Mouse (Mus musculus) kidney, postnatal 14 days (tissue): Measurements from ENCODE around the gene Coro1c.

ENCODE experiments used
- DNase-seq: peaks from one replicate; pipeline ENCODE4 v3.0.0; 2022; ENCODE audit warnings: mixed read lengths

Coro1c gene

DNA sequence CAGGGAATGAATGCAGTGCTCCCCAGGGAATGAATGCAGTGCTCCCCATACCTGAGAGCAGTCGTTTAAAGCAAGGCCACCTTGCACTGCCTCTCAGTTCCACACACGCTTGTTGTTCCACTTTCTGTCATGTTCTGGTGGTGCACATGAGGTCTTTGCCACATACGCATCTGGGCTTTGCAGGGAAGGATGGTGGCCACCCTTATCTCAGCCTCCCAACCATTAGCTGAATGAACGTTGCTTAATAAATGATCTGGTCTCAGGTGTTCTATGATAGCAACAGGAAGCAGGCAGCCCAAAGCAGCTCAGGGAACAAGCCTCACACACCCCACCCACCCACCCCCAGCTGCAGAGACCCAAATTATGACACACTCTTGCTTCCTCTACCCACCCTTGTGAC, 16.1 kb upstream of the Coro1c start:
- DNase-seq = no peak

DNA sequence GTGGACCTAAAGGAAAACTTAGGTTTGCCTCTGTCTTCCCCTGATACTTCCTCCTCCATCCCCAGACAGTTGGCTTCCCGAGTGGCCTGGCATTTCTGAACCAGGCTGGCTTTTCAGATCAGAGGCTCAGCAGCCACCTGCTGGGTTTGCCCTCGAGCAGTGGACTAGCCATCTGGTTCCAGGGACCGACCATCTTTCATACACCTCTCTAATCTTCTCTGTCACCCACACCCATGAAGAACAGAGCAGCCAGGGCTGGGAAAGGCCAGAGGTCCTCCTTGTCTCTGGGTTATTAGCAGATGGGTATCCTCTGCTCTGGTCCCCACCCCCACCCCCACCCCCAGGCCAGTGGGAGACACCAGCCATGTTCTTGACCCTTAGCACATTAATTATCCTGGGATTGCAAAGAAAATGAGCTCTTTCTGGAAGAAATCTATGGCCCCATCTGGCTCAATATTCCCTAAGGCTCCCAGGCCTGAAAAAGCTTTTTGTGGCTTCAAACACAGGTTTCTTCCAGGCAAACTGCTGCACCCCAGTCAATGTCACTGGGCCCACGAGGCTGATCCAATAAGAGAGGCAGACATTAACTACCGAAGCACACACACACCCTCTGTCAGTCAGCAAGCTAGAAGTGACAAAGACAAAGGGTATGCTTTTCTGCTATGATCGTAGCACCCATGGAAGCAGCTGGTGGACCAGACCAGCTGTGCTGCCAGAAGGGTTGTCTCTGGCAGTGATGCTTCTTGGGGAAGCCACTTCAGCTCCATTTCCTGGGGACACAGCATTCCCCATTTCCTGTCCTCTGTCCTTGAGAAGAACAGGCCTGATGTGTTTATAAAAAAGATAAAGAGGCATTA, 13.0 kb upstream of the Coro1c start:
- DNase-seq = no peak

DNA sequence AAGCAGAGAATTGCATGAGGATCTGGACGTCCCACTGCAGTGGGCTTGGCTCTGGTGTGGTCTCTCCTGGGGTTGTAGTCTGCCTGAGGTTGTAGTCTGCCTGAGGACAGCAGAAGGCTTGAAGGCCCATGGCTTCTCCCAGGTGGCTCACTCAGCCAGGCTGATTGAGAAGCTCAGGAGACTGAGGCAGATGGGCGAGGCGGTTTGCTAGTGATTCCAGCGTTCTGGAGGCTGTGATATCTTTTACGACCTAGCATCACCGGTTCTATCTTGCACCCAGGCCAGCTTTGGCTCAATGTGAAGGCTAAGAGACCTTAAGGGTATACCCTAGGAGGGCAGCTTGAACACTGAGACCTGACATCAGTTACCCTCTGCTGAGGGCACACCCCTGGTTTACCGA, 10.5 kb upstream of the Coro1c start:
- no peak for DNase-seq

DNA sequence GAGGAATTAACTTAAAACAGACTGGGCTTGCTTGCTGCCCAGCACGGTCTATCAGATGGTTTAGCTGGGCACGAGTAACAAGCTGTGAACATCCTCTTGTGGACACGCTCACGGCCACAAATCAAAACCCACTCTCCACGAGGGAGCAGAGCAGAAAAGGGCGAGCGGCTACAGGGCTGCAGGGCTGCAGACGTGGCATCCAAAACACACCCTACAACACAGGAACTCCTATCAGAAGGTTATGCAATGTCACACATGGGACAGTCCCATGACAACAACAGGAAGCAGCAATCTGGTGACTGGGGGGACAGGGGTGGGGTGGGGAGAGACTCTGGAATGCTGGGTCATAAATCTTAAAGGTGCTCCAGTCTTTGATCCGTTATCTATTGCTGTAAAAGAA, 10.1 kb upstream of the Coro1c start:
- peak; percentile 64 for DNase-seq

DNA sequence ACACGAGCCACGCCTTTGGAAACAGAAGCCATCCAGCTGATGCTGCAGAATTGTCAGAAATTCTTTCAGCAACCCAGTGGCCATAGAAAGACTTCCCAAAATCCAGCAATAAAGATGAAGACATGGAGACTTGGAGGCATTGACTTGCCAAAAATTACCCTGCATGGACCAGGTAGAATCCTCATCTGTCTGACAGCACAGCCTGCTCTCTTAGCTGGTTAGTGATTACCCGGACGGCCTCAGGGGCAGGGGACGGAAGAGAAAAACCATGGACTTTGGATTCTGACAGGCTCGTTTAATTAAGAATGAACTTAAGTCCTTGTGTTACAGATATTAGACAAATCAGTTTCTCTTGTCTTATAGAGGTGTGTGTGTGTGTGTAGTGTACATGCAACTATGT, 2.1 kb upstream of the Coro1c start:
- peak; percentile 62 for DNase-seq

DNA sequence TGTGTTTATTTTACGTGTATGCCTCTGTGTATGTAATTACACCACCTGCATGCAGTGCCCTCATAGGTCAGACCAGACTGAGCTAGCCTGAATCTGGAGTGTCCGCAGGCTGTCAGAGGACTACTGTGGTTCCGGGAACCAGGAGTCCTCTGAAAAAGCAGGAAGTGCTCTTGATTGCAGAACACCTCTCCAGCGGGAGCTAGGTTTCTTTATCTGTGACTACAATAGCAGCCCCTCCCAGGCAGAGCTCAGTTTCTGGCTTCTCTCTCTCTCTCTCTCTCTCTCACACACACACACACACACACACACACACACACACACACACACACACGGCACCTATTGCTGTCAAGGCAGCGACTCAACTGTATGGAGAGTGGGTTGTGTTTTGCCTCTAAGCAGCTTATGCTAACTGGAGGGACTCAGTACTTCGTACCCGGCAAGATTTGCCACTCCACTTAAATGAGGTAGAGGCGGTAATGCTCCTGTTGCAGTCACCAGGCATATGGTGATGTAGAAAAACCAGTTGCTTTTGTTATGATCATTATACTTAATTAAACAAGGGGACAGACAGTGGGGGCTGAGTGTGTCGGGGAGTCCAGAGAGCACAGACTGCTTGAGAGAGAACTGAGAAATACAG, 1.6 kb upstream of the Coro1c start:
- no peak for DNase-seq

DNA sequence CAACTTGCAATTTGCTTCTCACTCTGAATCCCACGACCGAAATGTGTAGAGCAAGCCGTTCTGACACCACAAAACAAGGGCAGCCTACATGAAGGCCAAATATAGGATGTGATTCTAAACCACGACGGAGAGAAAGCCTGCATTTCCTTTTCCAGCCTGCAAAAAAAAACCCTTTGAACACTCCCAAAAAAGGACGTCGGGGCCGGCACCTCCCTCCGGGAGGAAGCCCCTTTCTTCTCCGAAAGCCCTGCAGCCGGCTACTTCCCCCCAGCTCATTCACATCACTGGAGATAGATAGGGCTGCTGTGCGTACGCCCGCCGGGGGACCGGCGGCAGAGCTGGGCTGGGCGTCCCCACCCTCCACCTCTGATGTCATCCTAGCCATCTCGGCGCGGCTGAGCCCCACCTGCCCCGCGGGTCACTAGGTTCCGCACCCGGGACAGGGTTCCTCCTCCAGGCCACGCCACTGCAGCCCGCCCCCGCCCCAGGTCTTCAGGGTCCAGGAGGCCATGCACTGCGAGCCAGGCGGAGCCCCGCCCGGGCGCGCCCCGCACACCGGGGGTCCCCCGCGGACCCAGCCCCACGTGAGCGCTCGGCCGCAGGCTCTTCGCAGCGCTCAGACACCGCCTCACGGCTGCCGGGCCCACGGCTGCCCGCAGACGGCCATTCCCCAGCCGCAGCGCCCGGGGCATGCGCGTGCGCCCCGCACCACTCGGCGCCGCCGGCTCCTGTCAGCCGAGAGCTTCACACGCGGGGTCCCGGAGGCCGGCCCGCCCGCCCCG, 581 bp downstream of the Coro1c start:
- peak; percentile 79 for DNase-seq

DNA sequence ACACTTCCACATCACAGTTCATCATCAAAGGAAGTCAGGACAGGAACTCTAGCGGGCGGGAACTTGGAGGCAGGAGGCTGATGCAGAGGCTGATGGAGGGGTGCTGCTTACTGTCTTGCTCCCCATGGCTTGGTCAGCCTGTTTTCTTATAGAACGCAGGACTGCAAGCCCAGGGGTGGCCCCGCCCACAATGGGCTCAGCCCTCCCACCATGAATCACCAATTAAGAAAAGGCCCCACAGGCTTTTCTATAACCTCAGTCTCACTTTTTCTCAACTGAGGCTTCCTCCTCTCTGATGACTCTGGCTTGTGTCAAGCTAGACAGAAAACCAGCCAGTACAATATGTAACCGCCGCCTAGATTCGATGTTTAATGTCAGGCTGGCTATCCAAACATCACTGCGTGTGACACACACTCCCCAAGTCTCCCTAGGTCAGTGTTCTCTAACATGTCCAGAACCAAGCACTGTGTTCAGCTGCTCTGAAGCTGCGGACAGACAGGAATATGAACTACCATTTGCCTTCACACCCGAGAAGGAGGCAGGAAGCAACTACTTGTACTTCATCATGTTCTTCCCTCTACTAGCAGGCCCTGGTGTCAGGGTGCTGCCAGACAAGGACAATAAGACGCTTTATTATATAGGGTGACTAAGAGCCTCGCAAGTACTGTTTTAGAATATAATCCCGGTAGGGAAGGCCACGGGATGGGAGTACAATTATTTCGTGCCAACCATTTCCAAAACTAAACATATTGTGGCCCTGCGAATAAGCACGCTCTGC, 1.4 kb downstream of the Coro1c start:
- peak; percentile 68 for DNase-seq

DNA sequence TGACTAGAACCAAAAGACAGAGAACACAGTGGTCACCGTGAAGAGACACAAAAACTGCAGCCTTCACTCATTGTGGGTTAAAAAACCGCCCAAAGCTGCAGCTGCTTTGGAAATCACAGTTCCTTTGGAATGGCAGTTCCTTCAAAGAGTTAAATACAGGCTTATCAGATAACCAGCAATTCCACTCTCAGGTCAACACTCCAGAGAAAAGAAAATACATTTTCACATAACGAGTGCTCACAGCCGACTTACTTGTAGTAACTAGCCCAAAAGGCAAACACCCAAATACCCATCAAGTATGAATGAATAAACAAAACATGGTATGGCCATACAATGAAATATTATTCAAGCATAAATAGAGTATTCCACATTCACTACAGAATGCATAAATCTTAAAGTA, 3.6 kb downstream of the Coro1c start:
- DNase-seq = no peak

DNA sequence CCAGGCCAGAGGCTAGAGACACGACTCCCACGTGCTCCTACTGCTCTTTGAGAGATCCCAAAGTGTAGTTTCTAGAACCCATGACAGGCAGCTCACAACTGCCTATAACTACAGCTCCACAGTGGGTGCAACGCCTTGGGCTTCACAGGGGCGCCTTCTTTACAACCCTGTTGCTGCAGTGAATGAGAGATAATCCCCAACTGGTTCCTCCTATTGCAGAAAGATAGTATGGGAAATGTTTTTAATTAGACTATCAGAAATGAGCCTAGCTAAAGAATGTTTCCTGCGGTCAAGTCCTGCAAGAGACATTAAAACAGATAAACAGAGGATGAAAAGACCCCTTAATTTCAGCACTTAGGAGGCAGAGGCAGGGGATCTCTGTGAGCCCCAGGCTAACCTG, 5.6 kb downstream of the Coro1c start:
- no peak for DNase-seq

DNA sequence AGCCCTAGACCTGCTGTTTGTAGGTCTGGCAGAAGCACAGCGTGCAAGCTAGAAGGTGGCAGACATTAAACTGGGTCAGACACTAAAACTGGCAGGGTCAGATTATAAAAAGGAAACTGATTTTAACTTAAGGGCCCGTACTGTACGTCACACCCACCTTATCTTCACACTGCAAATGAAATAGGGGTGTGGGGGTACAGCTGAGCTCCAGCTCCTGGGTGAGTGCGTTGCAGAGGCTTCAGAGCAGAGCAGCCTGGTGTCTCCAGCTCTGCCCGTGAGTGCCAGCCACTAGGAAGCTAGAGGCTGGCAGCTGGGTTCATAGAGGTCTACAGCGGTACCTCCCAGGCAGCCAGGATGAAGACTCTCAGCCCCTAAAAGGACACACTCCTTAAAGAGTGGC, 6.5 kb downstream of the Coro1c start:
- DNase-seq = no peak

DNA sequence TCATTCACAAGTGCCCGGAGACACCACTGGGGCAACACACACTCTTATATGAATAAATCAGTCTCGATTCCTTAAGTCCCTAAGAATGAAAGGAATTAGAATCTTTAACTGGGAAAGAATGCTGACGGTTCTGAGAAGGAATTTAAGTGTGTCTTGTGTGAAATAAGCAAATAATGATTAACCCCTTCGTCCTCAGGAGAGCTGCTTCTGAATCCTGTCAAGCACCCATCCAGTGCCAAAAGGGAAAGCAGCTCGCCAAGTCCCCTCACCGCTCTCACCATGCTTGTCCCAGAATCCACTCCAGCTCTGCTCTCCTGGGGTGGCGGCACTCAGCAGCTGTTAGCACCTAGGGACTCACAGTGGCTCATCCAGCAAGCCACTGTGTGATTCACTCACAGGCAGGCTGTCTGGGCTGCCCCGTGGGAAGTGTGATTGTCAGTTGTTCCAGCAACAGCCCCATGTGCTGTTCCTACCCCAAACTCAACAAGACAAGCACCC, 7.4 kb downstream of the Coro1c start:
- DNase-seq = peak; percentile 48

DNA sequence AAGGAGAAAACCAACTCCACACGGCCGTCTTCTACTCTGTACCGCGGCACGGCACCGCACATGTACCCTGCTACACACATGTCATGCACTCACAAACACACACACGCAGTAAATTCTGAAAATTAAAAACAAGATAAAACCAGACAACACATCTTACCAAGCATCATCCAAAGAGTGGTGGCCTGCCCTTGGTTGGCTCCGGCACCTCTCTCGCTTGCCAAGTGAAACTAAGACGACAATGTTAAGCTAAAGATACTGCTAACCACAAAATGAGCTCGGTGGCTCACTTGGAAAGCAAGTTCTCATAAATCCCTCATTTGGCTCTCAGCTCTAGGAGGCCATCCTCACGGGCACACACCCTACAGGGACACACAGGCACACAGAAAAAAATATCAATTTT, 9.0 kb downstream of the Coro1c start:
- no peak for DNase-seq

DNA sequence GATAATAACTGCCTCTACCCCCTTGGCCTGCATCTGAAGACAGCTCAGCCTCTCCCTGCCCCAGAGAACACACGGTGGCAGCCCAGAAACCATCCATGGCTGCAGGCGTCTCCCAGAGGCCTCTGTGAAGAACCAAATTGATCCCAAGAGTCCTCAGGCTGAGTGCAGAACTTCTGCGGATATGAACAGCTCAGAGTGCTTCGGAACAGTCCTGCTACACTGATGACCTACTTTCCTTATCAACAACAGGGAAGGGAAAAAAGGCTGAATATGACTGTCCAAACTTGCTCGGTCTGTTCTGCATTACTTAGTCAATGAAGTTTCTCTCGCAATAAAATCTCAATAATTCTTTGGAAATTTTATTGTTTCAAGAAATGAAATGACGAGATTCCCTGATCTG, 16.6 kb downstream of the Coro1c start:
- no peak for DNase-seq

DNA sequence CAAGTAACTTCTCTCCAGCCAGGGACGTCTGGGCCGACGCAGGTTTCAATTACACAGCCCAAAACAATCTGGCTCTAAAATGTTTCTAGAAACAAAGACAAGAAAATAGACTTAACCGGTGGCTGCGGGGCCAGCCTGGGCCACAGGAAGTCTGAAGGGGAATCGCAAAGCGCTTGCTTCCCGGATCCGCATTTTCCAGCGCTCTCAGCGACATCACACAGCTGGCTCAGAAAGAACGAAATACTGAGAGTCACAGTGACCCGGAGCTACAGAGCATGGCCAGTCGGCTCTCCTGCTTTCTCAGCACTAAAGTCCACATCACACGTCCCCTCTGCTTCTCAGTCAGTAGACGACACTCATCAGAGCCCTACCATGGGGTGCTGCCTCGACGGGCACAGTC, 17.7 kb downstream of the Coro1c start:
- peak; percentile 76 for DNase-seq

DNA sequence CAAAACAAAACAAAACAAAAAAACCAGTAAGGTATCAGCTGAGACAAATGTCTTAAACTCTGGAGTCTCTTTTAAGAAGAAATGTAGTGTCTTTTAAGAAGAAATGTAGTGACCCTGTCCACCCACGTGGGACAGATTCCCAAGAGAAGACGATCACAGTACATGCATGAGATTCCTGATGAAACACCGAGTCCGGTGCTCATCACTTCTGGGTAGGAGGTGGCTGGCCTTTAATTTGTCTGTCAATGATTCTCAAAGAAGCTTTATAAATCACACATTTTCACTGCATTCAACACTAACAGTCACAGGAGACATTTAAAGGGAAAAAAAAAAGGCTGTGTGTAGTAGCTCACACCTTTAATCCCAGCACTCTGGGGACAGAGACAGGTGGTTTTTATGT, 18.6 kb downstream of the Coro1c start:
- DNase-seq = no peak

DNA sequence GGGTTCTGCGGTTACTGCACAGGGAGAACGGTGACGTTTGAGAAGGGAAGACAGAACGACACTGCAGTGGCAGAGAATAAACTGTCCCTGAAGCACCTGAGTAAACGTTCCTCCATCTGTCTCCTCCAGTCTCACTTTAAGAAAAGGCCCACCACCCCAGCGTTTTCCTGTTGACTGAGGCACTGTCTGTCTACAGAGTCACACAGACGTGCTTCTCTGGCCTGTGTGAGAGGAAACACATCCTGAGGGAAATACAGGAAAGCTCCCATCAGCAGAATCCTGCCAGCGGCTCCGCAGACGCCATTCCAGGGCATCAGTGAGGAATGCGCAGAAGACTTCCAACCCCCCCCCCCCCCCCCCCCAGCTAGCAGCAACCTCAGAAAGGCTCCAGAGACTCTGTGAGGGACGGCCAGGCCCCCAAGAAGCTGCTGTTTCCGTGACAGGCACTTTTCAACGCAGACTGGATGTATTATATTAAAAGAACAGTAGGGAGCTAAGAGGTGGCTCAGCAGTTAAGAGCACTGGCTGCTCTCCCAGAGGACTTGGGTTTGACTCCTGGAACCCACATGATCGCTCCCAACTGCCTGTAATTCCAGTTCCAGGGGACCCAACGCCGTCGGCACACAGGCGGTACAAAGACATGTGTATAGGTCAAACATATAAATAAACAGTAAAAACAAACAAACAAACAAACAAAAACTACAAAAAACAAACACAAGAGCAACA, 19.2 kb downstream of the Coro1c start:
- DNase-seq = peak; percentile 76

DNA sequence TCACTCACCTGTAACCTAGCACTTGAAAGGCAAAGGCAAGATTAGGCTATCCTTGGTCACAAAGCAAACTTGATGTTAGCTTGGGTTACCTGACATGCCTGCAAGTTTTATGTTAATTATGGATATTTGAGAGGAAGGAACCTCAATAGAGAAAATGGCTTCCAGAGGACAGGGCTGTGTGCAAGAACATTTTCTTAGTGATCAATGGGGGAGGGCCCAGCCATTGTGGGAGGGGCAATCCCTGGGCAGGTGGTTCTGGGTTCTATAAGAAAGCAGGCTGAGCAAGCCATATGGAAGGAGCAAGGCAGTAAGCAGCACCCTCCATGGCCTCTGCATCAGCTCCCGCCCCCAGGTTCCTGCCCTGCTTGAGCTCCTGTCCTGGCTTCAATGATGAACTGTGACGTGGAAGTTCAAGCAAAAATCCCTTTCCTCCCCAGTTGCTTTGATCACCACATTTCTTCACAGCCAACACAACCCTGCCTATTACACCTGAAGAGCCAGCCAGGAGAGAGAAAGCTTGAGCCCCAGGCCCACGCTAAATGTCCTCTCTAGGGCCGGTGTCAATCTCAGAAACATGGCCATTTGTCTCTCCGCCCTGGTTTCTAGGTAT, 20.3 kb downstream of the Coro1c start:
- DNase-seq = no peak

DNA sequence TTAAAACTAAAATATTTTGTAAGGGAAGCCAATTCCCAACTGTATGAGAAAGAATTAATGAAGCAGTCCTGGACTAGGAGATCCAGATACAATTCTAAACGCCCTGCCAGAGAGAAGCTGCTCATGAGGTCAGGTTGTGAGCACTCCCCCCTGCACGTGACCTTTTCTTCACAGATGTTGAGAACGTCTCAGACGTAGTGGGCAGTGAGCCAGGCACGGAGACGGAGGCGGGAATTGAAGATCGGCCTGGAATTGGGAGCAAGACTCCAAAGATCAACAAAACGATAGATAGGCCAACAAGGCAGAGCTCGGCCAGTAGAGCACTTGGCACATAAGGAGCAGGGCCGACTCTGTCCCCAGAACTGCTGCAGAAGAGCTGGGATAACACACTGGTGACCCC, 21.4 kb downstream of the Coro1c start:
- DNase-seq = peak; percentile 86

DNA sequence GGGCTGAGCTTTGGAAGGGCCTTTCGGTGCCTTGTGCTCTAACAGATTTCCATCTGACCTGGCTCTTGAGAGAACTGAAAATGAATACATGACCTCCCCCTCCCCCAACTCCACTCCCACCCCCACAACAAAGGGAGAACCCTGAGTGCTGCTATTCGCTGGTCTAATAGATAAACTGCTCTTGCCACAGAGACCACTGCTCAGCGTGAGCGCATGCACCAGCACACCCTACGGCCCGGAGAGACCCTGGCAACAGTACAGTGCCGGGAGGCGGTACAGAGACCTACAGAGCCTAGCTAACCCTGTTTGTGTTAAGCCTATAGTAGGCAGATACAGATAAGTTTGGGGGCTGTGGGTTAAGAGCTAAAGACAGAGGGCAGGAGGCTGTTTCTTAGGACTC, 22.9 kb downstream of the Coro1c start:
- DNase-seq = no peak

DNA sequence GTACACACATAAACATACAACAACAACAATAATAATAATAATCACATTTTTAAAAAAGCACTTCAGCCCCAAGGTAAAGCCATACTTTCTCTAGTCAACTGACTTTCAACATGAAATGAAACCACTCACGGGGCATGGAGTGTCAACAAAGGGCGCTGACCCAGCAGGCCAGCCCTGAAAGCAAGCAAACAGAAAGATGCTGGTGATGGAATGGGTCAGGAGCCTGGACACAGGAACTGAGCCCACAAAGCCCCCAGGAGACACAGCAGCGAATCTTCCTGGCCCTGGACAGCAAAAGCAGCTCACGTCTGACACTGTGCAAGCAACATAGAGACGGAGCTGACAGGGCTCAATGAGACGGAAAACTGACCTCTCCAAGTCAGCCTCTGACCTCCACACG, 23.8 kb downstream of the Coro1c start:
- no peak for DNase-seq

DNA sequence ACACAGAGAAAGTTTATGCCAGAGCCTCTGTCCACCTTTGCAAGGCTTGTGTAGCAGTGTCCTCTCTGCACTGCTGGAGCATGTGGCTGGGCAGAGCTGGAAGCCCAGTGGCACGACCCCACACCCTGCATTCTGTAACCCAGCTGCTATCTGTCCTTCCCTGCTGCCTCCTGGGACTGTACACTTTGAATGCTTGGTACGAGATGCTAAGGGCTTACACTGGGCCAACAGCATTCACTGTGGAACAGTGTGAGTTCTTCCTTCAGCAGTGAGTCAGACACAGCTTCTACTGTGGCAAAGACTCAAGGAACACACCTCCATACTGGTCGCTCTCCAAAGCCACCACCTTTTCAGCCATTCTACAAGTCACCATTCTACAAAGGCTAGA, 25.2 kb downstream of the Coro1c start:
- no peak for DNase-seq
